Mouse (Mus musculus): ENCODE results near the gene Csnk2a1. TPM values are rescaled to one million over a fixed set of nuclear protein-coding genes. Genes with fewer than 3 reads are reported as not detected.

The Csnk2a1 gene
- polyA plus RNA-seq (2012; rRNA removed), result 89.5 and 107 TPM in 2 replicates

GRCm38 (mm10) chr2:152226248-152227050 is at the start of gene Csnk2a1:
Csnk2a1 (plus strand) TSS chr2:152226839.
- peak; percentile 98 for DNase-seq (ENCODE audit: low read depth)
- TF ChIP-seq CTCF (IDR thresholded peaks at IDR 0.05; ENCODE audit: borderline replicate concordance, extremely low read depth, insufficient read depth, insufficient read length) (no peak), POLR2A (IDR thresholded peaks at IDR 0.05; ENCODE audit: borderline replicate concordance, extremely low read depth, insufficient read depth, insufficient read length, poor library complexity, severe bottlenecking) (peak; percentile 57)

DNA sequence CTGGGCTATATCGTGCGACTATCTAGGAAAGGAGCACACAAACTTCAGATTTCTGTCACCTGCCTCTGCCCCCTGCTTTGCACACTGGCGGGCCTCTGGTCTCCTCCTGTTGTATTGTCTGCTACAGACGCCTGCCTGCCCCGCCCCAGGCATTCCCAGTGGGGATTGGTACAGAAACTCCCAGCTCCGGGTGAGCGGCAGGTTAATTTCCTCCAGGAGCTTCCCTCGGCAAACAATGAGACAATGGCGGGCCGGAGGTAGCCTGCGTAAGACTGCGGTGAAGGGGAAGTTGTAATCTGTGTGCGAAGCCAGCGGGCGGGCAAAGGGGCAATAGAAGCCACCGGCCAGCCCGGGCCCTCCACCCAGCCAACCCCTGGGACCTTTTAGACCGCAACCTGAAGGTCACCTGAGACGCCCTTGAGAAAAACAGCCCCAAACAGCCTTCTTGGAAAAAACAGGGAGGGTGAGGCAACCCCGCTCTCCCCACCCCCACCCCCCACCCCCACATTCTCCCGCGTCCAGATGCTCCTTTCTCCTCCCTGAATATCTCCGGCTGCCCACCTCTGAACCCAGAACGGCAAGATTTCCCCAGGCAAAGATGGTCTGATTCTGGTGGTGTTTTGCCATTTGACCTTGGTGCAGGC is 49.4 kb upstream of the Csnk2a1 start:
- peak; percentile 44 for DNase-seq (ENCODE audit: low read depth)
- TF ChIP-seq CTCF (IDR thresholded peaks at IDR 0.05; ENCODE audit: borderline replicate concordance, extremely low read depth, insufficient read depth, insufficient read length) (no peak), POLR2A (IDR thresholded peaks at IDR 0.05; ENCODE audit: borderline replicate concordance, extremely low read depth, insufficient read depth, insufficient read length, poor library complexity, severe bottlenecking) (no peak)

DNA sequence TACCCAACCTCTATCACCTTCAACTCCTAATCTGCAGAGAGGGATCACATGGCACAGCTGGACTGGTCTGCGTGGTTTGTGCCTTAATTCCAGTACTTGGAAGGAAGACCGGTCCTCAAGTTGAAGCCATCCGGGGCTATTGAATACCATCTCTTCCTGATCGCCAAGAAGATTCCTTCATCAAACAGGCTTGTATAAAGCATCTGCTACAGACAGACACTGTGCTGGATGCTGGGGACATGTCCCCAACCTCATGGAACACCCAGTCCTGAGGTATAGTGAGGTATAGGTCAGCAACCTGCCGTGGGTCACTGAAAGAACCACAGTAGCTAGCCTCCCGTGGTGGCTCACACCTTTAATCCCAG is 48.9 kb upstream of the Csnk2a1 start:
- no peak for TF ChIP-seq CTCF (IDR thresholded peaks at IDR 0.05; ENCODE audit: borderline replicate concordance, extremely low read depth, insufficient read depth, insufficient read length)
- TF ChIP-seq POLR2A (IDR thresholded peaks at IDR 0.05; ENCODE audit: borderline replicate concordance, extremely low read depth, insufficient read depth, insufficient read length, poor library complexity, severe bottlenecking), result no peak
- no peak for DNase-seq (ENCODE audit: low read depth)

GRCm38 (mm10) chr2:152178345-152178744 is 48.3 kb upstream of the Csnk2a1 start:
- TF ChIP-seq CTCF (IDR thresholded peaks at IDR 0.05; ENCODE audit: borderline replicate concordance, extremely low read depth, insufficient read depth, insufficient read length) (no peak), POLR2A (IDR thresholded peaks at IDR 0.05; ENCODE audit: borderline replicate concordance, extremely low read depth, insufficient read depth, insufficient read length, poor library complexity, severe bottlenecking) (no peak)
- no peak for DNase-seq (ENCODE audit: low read depth)

DNA sequence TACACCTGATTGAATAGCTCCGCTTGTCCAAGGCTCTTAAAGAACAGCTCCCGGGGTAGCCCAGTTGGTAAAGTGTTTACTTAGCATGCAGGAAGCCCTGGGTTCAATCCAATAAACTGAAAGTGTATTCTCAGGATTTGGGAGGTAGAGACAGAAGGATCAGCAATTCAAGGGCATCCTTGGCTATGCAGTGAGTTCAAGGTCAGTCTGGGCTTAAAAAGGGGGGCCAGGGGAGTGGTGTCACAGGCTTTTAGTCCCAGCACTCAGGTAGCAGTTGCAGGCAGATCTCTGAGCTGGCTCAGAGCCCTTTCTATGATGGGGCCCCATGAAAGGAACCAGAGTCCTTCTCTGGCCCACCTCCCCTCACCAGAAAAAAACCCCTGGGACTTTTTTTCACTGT is 47.3 kb upstream of the Csnk2a1 start:
- TF ChIP-seq CTCF (IDR thresholded peaks at IDR 0.05; ENCODE audit: borderline replicate concordance, extremely low read depth, insufficient read depth, insufficient read length) (no peak), POLR2A (IDR thresholded peaks at IDR 0.05; ENCODE audit: borderline replicate concordance, extremely low read depth, insufficient read depth, insufficient read length, poor library complexity, severe bottlenecking) (no peak)
- no peak for DNase-seq (ENCODE audit: low read depth)

DNA sequence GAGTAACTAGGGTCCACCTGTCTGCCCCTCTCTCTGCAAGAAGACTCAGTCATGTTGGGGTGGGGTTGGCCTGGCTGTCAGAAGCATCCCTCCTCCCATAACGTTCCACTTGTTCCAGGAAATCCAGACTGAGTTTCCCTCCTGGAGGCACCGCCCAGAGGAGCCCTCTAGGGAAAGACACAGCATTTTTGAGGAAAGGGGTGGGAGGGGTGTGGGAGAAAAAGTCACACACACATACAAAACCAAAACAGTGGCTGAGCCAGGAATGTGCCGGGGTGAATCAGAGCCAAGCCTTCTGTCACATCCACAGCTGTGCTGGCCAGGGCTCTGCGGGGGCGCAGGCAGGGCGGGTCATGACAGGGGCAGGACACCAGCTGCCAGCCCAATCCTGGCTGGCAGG is 46.3 kb upstream of the Csnk2a1 start:
- no peak for TF ChIP-seq CTCF (IDR thresholded peaks at IDR 0.05; ENCODE audit: borderline replicate concordance, extremely low read depth, insufficient read depth, insufficient read length)
- no peak for TF ChIP-seq POLR2A (IDR thresholded peaks at IDR 0.05; ENCODE audit: borderline replicate concordance, extremely low read depth, insufficient read depth, insufficient read length, poor library complexity, severe bottlenecking)
- DNase-seq (ENCODE audit: low read depth), result no peak

DNA sequence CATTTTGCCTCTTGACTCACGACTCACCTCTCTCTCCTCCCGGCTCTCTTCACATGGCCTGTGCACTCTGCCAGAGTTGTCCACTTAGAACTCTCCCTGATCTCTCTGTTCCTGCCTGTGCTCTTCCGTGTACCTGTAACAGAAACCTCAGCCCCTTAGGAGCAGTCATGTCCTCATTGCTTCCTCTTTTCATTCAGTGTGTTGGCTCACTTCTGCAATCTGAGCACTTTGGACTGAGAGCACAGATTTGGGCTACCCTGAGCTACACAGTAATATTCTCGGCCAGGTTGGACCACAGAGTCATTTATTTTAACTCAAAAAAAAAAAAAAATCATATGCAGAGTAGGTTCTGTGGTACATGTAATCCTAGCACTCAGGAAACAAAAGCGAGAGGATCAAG is 39.5 kb upstream of the Csnk2a1 start:
- no peak for TF ChIP-seq POLR2A (IDR thresholded peaks at IDR 0.05; ENCODE audit: borderline replicate concordance, extremely low read depth, insufficient read depth, insufficient read length, poor library complexity, severe bottlenecking)
- no peak for TF ChIP-seq CTCF (IDR thresholded peaks at IDR 0.05; ENCODE audit: borderline replicate concordance, extremely low read depth, insufficient read depth, insufficient read length)
- DNase-seq (ENCODE audit: low read depth), result no peak

DNA sequence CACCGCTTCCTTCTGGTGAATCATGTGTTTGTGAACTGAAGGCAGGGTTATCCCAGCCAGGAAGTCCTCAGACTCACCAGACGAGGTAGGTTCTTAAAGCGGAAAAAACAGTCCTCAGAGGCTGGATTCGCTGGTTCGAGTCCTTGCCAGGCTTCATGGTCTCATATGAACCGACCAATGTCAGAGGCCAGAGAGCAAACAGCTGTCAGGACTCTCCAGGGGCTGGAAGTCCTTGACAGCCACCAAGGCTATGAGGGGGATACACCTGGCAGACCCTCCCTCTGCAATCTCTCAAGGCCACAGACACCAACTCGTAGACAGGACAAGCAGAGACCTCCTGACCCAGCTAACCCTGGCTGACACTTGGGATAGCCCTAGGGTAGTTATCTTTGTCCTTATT is 37.4 kb upstream of the Csnk2a1 start:
- TF ChIP-seq POLR2A (IDR thresholded peaks at IDR 0.05; ENCODE audit: borderline replicate concordance, extremely low read depth, insufficient read depth, insufficient read length, poor library complexity, severe bottlenecking), result no peak
- DNase-seq (ENCODE audit: low read depth), result no peak

DNA sequence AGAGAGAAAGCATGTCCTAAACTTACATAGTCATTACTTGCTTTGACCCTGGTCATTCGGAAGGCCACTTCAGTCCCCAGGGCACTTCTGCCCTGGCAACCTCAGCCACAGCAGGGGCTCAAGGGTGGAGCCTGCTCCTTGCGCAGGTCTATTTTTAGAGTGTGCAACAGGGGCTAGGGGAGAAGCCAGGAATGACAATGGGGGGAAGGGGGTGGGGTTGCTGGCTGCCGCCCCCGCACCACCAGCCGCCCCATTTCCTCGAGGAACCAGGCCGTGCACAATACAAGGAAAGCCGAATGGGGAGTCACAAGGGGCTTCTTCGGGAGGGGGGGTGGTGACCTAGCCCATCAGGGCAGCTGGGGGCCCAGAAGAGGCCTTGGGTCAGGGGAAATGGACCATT is 37.0 kb upstream of the Csnk2a1 start:
- TF ChIP-seq CTCF (IDR thresholded peaks at IDR 0.05; ENCODE audit: borderline replicate concordance, extremely low read depth, insufficient read depth, insufficient read length), result no peak
- no peak for TF ChIP-seq POLR2A (IDR thresholded peaks at IDR 0.05; ENCODE audit: borderline replicate concordance, extremely low read depth, insufficient read depth, insufficient read length, poor library complexity, severe bottlenecking)
- DNase-seq (ENCODE audit: low read depth), result no peak

GRCm38 (mm10) chr2:152190161-152190560 is 36.5 kb upstream of the Csnk2a1 start:
- no peak for DNase-seq (ENCODE audit: low read depth)
- no peak for TF ChIP-seq CTCF (IDR thresholded peaks at IDR 0.05; ENCODE audit: borderline replicate concordance, extremely low read depth, insufficient read depth, insufficient read length)
- no peak for TF ChIP-seq POLR2A (IDR thresholded peaks at IDR 0.05; ENCODE audit: borderline replicate concordance, extremely low read depth, insufficient read depth, insufficient read length, poor library complexity, severe bottlenecking)

DNA sequence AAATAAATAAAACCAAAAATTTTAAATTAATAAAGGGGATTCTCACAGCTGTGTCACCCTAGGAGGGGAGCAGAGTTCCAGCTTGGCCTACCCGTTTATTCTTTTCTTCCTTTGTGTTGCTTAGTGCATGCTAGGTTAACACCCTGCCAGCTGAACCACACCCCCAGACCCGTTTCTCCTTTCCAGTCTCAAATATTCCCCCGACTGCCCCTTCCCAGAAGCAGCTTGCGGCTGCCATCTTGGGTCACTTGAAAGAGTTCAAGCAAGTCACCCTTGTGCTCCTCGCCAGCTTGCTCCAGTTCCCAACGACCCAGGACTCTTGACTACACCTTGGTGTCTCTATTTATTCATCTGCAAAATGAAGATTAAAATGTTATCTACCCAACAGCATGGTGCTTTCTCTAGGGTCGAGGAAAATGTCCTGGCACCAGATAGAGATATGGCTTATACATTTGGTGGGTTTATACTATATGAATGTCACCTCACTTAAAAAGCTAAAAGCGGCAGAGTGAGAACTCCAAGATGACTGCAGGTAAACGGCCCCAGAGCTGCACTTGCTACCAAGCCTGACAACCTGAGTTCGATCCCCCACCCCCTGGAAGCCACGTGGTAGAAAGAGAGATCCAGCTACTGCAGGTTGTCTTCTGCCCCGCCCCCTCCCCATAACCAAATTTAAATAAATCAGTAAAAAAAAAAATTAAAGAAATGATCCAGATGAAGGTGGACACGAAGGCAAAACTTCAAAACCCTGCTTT is 33.9 kb upstream of the Csnk2a1 start:
- no peak for DNase-seq (ENCODE audit: low read depth)
- TF ChIP-seq CTCF (IDR thresholded peaks at IDR 0.05; ENCODE audit: borderline replicate concordance, extremely low read depth, insufficient read depth, insufficient read length), result no peak
- TF ChIP-seq POLR2A (IDR thresholded peaks at IDR 0.05; ENCODE audit: borderline replicate concordance, extremely low read depth, insufficient read depth, insufficient read length, poor library complexity, severe bottlenecking), result no peak
